Mouse (Mus musculus): ENCODE measurements around the gene Spag17. TPM values are rescaled to one million over a fixed set of nuclear protein-coding genes. Genes with fewer than 3 reads are reported as not detected.

Spag17 gene
- polyA plus RNA-seq, 1 experiment from 2014 or later, result 0.13 TPM

- H3K4me3 ChIP-seq (ENCODE audit: low read depth, low read length), result peak within 1 kb of the TSS; percentile 70
- TF ChIP-seq CTCF (IDR thresholded peaks at IDR 0.05; ENCODE audit: low read depth), result peak; percentile 10; the same call in 1 of the 2 replicates
- peak within 1 kb of the TSS; percentile 90 for H3K4me2 ChIP-seq (replicated peaks; ENCODE audit: low read depth)
- peaks cover 10% of the 10 kb centered on the region for H3K36me3 ChIP-seq (ENCODE audit: control insufficient read depth, insufficient read depth)
- WGBS, result under 1% methylated on average over 54 of the region's 55 CpGs
- H3K4me1 ChIP-seq (replicated peaks; ENCODE audit: control insufficient read depth, insufficient read depth, low read length), result peaks cover 4% of the 10 kb centered on the region; the same call in 1 of the 2 replicates
- H3K9ac ChIP-seq (ENCODE audit: low read depth, low read length), result peak within 1 kb of the TSS; percentile 83
- peak within 1 kb of the TSS; percentile 94 for H3K27ac ChIP-seq (ENCODE audit: low read depth, low read length)
- ATAC-seq, result peak; percentile 95
- H3K9me3 ChIP-seq (ENCODE audit: control insufficient read depth), result no peaks in the 10 kb centered on the region
- no peaks in the 10 kb centered on the region for H3K27me3 ChIP-seq (replicated peaks; ENCODE audit: control insufficient read depth, insufficient read depth, low read length)
Measured at GRCm38 (mm10) chr3:100162315-100163105, 277.3 kb downstream of the Spag17 start, which contains the start of the genes Gdap2 and Wdr3. Gene Gdap2, plus strand, starts transcription at chr3:100162381. Gene Wdr3, minus strand, starts transcription at chr3:100162407.

GRCm38 (mm10) chr3:100163556-100163955 is 278.4 kb downstream of the Spag17 start:
- WGBS, result 83% methylated on average over 2 of the region's 2 CpGs
- no peak overlapping the region for H3K27ac ChIP-seq (ENCODE audit: low read depth, low read length)
- peaks cover 4% of the 10 kb centered on the region; the same call in 1 of the 2 replicates for H3K4me1 ChIP-seq (replicated peaks; ENCODE audit: control insufficient read depth, insufficient read depth, low read length)
- peak overlapping the region; percentile 90 for H3K4me2 ChIP-seq (replicated peaks; ENCODE audit: low read depth)
- H3K27me3 ChIP-seq (replicated peaks; ENCODE audit: control insufficient read depth, insufficient read depth, low read length), result no peaks in the 10 kb centered on the region
- TF ChIP-seq CTCF (IDR thresholded peaks at IDR 0.05; ENCODE audit: low read depth), result no peak
- no peak for ATAC-seq
- H3K36me3 ChIP-seq (ENCODE audit: control insufficient read depth, insufficient read depth), result peaks cover 11% of the 10 kb centered on the region
- H3K9ac ChIP-seq (ENCODE audit: low read depth, low read length), result no peak overlapping the region
- H3K9me3 ChIP-seq (ENCODE audit: control insufficient read depth), result no peaks in the 10 kb centered on the region
- no peak overlapping the region; the same call in 1 of the 2 replicates for H3K4me3 ChIP-seq (ENCODE audit: low read depth, low read length)

- no peak for ATAC-seq
- no peak overlapping the region; the same call in 1 of the 2 replicates for H3K4me2 ChIP-seq (replicated peaks; ENCODE audit: low read depth)
- no peak overlapping the region; the same call in 1 of the 2 replicates for H3K27ac ChIP-seq (ENCODE audit: low read depth, low read length)
- peaks cover 4% of the 10 kb centered on the region; the same call in 1 of the 2 replicates for H3K4me1 ChIP-seq (replicated peaks; ENCODE audit: control insufficient read depth, insufficient read depth, low read length)
- TF ChIP-seq CTCF (IDR thresholded peaks at IDR 0.05; ENCODE audit: low read depth), result no peak
- H3K27me3 ChIP-seq (replicated peaks; ENCODE audit: control insufficient read depth, insufficient read depth, low read length), result no peaks in the 10 kb centered on the region
- H3K9ac ChIP-seq (ENCODE audit: low read depth, low read length), result no peak overlapping the region
- H3K9me3 ChIP-seq (ENCODE audit: control insufficient read depth), result no peaks in the 10 kb centered on the region
- no peak overlapping the region for H3K4me3 ChIP-seq (ENCODE audit: low read depth, low read length)
- H3K36me3 ChIP-seq (ENCODE audit: control insufficient read depth, insufficient read depth), result peaks cover 10% of the 10 kb centered on the region
Measured at GRCm38 (mm10) chr3:100164991-100165390, 279.8 kb downstream of the Spag17 start.

DNA sequence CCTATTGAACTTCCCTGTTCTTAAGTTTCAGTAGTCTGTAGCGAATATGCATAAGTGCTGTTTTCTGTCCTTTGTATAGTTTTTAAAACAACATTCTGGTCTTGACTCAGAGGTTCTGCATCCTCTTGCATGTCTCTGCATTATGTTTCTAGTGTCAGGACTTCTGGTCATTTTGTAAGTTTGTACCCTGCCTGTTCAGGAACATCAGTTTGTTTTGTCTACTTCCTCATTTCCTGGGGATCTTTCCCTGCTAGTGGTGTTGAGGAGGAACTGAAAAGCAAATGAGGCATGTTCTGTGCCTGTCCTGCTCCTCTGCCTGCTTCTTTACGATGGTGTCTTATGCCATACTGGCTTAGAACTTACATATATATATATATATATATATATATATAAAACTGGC is 290.8 kb downstream of the Spag17 start:
- ATAC-seq, result no peak
- no peak overlapping the region for H3K4me2 ChIP-seq (replicated peaks; ENCODE audit: low read depth)
- no peaks in the 10 kb centered on the region for H3K9me3 ChIP-seq (ENCODE audit: control insufficient read depth)
- WGBS, result 92% methylated on average over 2 of the region's 2 CpGs
- H3K36me3 ChIP-seq (ENCODE audit: control insufficient read depth, insufficient read depth), result peaks cover 88% of the 10 kb centered on the region
- no peak overlapping the region for H3K4me3 ChIP-seq (ENCODE audit: low read depth, low read length)
- TF ChIP-seq CTCF (IDR thresholded peaks at IDR 0.05; ENCODE audit: low read depth), result no peak
- no peaks in the 10 kb centered on the region for H3K27me3 ChIP-seq (replicated peaks; ENCODE audit: control insufficient read depth, insufficient read depth, low read length)
- no peaks in the 10 kb centered on the region for H3K4me1 ChIP-seq (replicated peaks; ENCODE audit: control insufficient read depth, insufficient read depth, low read length)
- no peak overlapping the region for H3K27ac ChIP-seq (ENCODE audit: low read depth, low read length)
- H3K9ac ChIP-seq (ENCODE audit: low read depth, low read length), result no peak overlapping the region

DNA sequence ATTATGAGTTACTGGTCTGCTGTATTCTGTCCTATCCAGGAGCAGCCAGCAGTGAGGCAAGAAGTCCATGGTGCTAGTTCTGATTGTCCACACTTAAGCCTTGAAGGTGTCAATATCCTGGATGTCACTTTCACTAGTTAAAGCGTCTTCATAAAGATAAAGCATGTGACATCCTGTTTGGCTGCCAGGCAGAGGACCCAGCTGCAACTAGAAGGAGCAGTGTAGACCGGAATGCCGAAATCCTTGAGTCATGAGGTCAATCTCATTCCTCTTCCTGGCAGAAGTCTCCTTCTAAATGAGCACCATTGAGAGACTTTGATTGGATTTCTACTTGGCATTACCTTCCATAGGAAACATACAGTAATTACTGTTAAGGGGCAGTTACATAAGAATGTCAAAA is 295.3 kb downstream of the Spag17 start:
- H3K4me2 ChIP-seq (replicated peaks; ENCODE audit: low read depth), result no peak overlapping the region
- ATAC-seq, result no peak
- TF ChIP-seq CTCF (IDR thresholded peaks at IDR 0.05; ENCODE audit: low read depth), result no peak
- H3K27ac ChIP-seq (ENCODE audit: low read depth, low read length), result no peak overlapping the region
- no peak overlapping the region for H3K4me3 ChIP-seq (ENCODE audit: low read depth, low read length)
- no peaks in the 10 kb centered on the region for H3K4me1 ChIP-seq (replicated peaks; ENCODE audit: control insufficient read depth, insufficient read depth, low read length)
- H3K36me3 ChIP-seq (ENCODE audit: control insufficient read depth, insufficient read depth), result peaks cover 76% of the 10 kb centered on the region
- H3K27me3 ChIP-seq (replicated peaks; ENCODE audit: control insufficient read depth, insufficient read depth, low read length), result no peaks in the 10 kb centered on the region
- H3K9ac ChIP-seq (ENCODE audit: low read depth, low read length), result no peak overlapping the region
- no peaks in the 10 kb centered on the region for H3K9me3 ChIP-seq (ENCODE audit: control insufficient read depth)
- 70% methylated on average over 3 of the region's 3 CpGs for WGBS

- no peak overlapping the region for H3K27ac ChIP-seq (ENCODE audit: low read depth, low read length)
- H3K27me3 ChIP-seq (replicated peaks; ENCODE audit: control insufficient read depth, insufficient read depth, low read length), result no peaks in the 10 kb centered on the region
- peaks cover 52% of the 10 kb centered on the region for H3K36me3 ChIP-seq (ENCODE audit: control insufficient read depth, insufficient read depth)
- H3K9me3 ChIP-seq (ENCODE audit: control insufficient read depth), result no peaks in the 10 kb centered on the region
- ATAC-seq, result no peak
- H3K4me3 ChIP-seq (ENCODE audit: low read depth, low read length), result no peak overlapping the region
- H3K4me1 ChIP-seq (replicated peaks; ENCODE audit: control insufficient read depth, insufficient read depth, low read length), result 0 out of 2 replicates have a peak, but pooled peaks cover 4% of the 10 kb centered on the region
- peak; percentile 79 for TF ChIP-seq CTCF (IDR thresholded peaks at IDR 0.05; ENCODE audit: low read depth)
- WGBS, result 47% methylated on average over 1 of the region's 1 CpGs
- H3K4me2 ChIP-seq (replicated peaks; ENCODE audit: low read depth), result no peak overlapping the region
- H3K9ac ChIP-seq (ENCODE audit: low read depth, low read length), result no peak overlapping the region
Measured at GRCm38 (mm10) chr3:100189444-100189843, 304.2 kb downstream of the Spag17 start.
